Mouse (Mus musculus): Measurements from ENCODE around the gene Chchd10. TPM values are rescaled to one million over a fixed set of nuclear protein-coding genes. Genes with fewer than 3 reads are reported as not detected.
"Not testable (repeated sequence)": the region's sequence is repeated elsewhere in the genome, so short reads cannot be mapped to it uniquely, and the experiment has no call there.

Gene Chchd10
- polyA plus RNA-seq (2012; rRNA removed): 567 and 609 TPM in 2 replicates

GRCm38 (mm10) chr10:75932891-75933290 lies at the start of gene Chchd10:
Chchd10 (plus strand) TSS chr10:75933130.
- DNase-seq: no peak
- TF ChIP-seq CTCF (IDR thresholded peaks at IDR 0.05; ENCODE audit: borderline replicate concordance, insufficient read depth, low read depth, low read length) (no peak), POLR2A (IDR thresholded peaks at IDR 0.05; ENCODE audit: borderline replicate concordance, insufficient read depth, low read length) (no peak)
- no peak within 1 kb of the TSS for H3K27ac ChIP-seq (ENCODE audit: insufficient read depth, low read length)
- peaks cover 7% of the 10 kb centered on the region for H3K4me1 ChIP-seq (ENCODE audit: control insufficient read depth, insufficient read depth, low read length)
- H3K27me3 ChIP-seq (ENCODE audit: control insufficient read depth, insufficient read depth, low read length): no peaks in the 10 kb centered on the region
- WGBS: 61% methylated on average over 6 of the region's 6 CpGs
- H3K4me3 ChIP-seq (replicated peaks; ENCODE audit: insufficient read depth, low read depth, low read length): peak within 1 kb of the TSS; percentile 50

- Histone ChIP-seq H3K4me1 (ENCODE audit: control insufficient read depth, insufficient read depth, low read length) (no peaks in the 10 kb centered on the region), H3K4me3 (replicated peaks; ENCODE audit: insufficient read depth, low read depth, low read length) (peak overlapping the region; percentile 33), H3K27me3 (ENCODE audit: control insufficient read depth, insufficient read depth, low read length) (no peaks in the 10 kb centered on the region), H3K27ac (ENCODE audit: insufficient read depth, low read length) (no peak overlapping the region)
- TF ChIP-seq CTCF (IDR thresholded peaks at IDR 0.05; ENCODE audit: borderline replicate concordance, insufficient read depth, low read depth, low read length) (peak; percentile 59; the same call in 1 of the 2 replicates), POLR2A (IDR thresholded peaks at IDR 0.05; ENCODE audit: borderline replicate concordance, insufficient read depth, low read length) (no peak)
- DNase-seq: peak; percentile 78 to 82
- 2% methylated on average over 10 of the region's 10 CpGs for WGBS
Measured at GRCm38 (mm10) chr10:75883232-75883552, 49.7 kb upstream of the Chchd10 start.

- no peak for DNase-seq
- 92% methylated on average over 8 of the region's 8 CpGs for WGBS
- TF ChIP-seq POLR2A (IDR thresholded peaks at IDR 0.05; ENCODE audit: borderline replicate concordance, insufficient read depth, low read length) (no peak), CTCF (IDR thresholded peaks at IDR 0.05; ENCODE audit: borderline replicate concordance, insufficient read depth, low read depth, low read length) (no peak)
Measured at GRCm38 (mm10) chr10:75884742-75885141, 48.2 kb upstream of the Chchd10 start.

GRCm38 (mm10) chr10:75887504-75887903 lies 45.4 kb upstream of the Chchd10 start:
- not testable (repeated sequence) for H3K27me3 ChIP-seq (ENCODE audit: control insufficient read depth, insufficient read depth, low read length); DNase-seq; H3K4me3 ChIP-seq (replicated peaks; ENCODE audit: insufficient read depth, low read depth, low read length); H3K4me1 ChIP-seq (ENCODE audit: control insufficient read depth, insufficient read depth, low read length); H3K27ac ChIP-seq (ENCODE audit: insufficient read depth, low read length)
- 90% methylated on average over 5 of the region's 5 CpGs for WGBS

More at GRCm38 (mm10) chr10:75884742-75885141, 48.2 kb upstream of the Chchd10 start:
- Histone ChIP-seq H3K27me3 (ENCODE audit: control insufficient read depth, insufficient read depth, low read length) (no peaks in the 10 kb centered on the region), H3K4me3 (replicated peaks; ENCODE audit: insufficient read depth, low read depth, low read length) (no peak overlapping the region), H3K27ac (ENCODE audit: insufficient read depth, low read length) (no peak overlapping the region), H3K4me1 (ENCODE audit: control insufficient read depth, insufficient read depth, low read length) (no peaks in the 10 kb centered on the region; the same call in 1 of the 2 replicates)

DNA sequence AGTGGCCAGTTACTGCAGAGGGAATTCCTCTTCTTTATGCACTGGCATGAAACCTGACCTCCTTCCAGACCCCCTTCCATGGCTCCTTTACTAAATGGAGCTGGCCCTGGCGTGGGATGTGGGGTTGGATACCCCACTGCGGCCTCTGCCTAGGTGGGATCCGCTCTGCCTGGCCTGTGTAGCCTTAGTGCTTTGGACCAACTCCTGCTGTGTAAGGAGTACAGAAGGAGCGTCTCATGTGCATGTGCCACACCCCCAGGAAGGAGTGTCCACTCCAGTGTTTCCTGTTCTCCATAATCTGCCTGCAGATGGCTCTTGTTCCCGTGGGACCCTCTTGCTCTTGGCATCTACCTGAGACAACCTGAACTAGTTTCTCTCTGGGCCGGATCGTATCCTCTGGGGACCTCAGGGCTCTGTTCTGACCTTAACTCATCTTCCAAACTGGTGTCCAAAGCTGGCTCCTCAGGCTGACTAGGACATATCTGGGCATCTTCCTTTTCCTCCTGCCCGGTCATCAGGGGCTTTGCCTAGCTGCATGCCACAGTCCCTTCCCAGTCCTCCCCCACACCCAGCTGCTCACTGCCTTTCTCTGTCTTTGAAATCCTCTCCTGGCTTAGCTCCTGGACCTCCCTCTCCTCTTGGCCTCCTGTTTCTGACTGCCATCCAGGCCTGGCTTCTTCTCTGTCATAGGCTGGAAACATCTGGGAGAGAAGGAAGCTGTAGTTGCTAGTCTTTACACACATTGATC lies 43.4 kb upstream of the Chchd10 start:
- Histone ChIP-seq H3K27me3 (ENCODE audit: control insufficient read depth, insufficient read depth, low read length) (no peaks in the 10 kb centered on the region), H3K27ac (ENCODE audit: insufficient read depth, low read length) (no peak overlapping the region), H3K4me1 (ENCODE audit: control insufficient read depth, insufficient read depth, low read length) (no peaks in the 10 kb centered on the region; the same call in 1 of the 2 replicates), H3K4me3 (replicated peaks; ENCODE audit: insufficient read depth, low read depth, low read length) (no peak overlapping the region)
- 32% methylated on average over 8 of the region's 8 CpGs for WGBS
- TF ChIP-seq CTCF (IDR thresholded peaks at IDR 0.05; ENCODE audit: borderline replicate concordance, insufficient read depth, low read depth, low read length) (no peak), POLR2A (IDR thresholded peaks at IDR 0.05; ENCODE audit: borderline replicate concordance, insufficient read depth, low read length) (no peak)
- DNase-seq: no peak

DNA sequence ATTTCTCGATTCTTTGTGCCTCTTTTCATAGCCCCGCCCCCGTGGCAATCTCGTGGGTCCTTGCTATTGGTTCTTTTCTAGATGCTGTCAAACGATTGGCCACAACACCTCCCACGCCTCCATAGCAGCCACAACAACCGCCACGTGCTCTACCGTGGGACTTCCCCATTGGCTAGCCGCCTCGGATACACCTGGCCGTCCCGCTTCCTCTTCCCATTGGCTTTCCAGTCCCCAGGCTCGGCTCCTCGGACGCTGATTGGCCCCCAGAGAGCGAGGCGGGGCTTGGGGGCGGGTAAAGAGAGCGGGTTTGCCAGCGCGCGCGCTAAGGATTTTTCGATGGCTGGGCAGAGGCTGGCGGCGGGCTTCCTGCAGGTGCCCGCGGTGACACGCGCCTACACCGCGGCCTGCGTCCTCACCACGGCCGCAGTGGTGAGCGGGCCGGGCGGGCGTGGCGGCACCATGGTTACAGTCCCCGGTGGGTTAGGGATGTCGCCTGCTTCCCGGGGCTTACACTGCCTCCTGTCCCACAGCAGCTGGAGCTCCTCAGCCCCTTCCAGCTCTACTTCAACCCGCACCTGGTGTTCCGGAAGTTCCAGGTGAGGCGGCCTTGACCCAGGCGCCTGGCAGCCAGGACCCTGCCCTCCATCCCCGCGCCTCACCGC lies 39.7 kb upstream of the Chchd10 start, which contains the start of gene Derl3:
TSS of gene Derl3 (plus strand) at position 325 of the 662 bp plus-strand sequence.
- Histone ChIP-seq H3K27ac (ENCODE audit: insufficient read depth, low read length) (no peak within 1 kb of the TSS), H3K4me1 (ENCODE audit: control insufficient read depth, insufficient read depth, low read length) (peaks cover 5% of the 10 kb centered on the region), H3K4me3 (replicated peaks; ENCODE audit: insufficient read depth, low read depth, low read length) (peak within 1 kb of the TSS; percentile 71), H3K27me3 (ENCODE audit: control insufficient read depth, insufficient read depth, low read length) (no peaks in the 10 kb centered on the region)
- peak; percentile 96 to 99 for DNase-seq
- WGBS: under 1% methylated on average over 51 of the region's 51 CpGs
- TF ChIP-seq CTCF (IDR thresholded peaks at IDR 0.05; ENCODE audit: borderline replicate concordance, insufficient read depth, low read depth, low read length) (no peak), POLR2A (IDR thresholded peaks at IDR 0.05; ENCODE audit: borderline replicate concordance, insufficient read depth, low read length) (no peak)

- TF ChIP-seq CTCF (IDR thresholded peaks at IDR 0.05; ENCODE audit: borderline replicate concordance, insufficient read depth, low read depth, low read length) (no peak), POLR2A (IDR thresholded peaks at IDR 0.05; ENCODE audit: borderline replicate concordance, insufficient read depth, low read length) (no peak)
- no peak overlapping the region for H3K4me3 ChIP-seq (replicated peaks; ENCODE audit: insufficient read depth, low read depth, low read length)
- DNase-seq: no peak
- WGBS: 77% methylated on average over 6 of the region's 6 CpGs
- peaks cover 8% of the 10 kb centered on the region for H3K4me1 ChIP-seq (ENCODE audit: control insufficient read depth, insufficient read depth, low read length)
- H3K27ac ChIP-seq (ENCODE audit: insufficient read depth, low read length): no peak overlapping the region
- H3K27me3 ChIP-seq (ENCODE audit: control insufficient read depth, insufficient read depth, low read length): no peaks in the 10 kb centered on the region
Measured at GRCm38 (mm10) chr10:75894601-75895000, 38.3 kb upstream of the Chchd10 start.

DNA sequence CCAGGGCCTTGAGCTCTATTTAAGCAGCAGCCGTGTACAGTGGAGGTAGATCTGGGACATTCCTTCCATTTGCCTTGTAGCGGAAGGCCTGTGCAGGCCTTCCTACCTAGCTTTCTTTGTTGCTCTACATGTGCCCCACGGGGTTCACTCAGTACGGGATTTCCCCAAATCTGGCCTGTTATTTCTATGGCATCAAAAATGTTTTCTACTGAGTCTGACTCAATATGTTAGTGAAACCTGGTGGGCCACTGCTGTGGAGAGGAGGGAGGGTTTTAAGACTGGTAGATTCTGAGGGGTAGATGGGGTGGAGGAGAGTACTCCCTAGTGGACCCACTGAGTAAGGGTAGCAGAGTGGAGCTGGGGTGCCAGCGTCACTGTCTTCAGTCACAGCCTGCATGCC lies 37.2 kb upstream of the Chchd10 start:
- TF ChIP-seq POLR2A (IDR thresholded peaks at IDR 0.05; ENCODE audit: borderline replicate concordance, insufficient read depth, low read length) (no peak), CTCF (IDR thresholded peaks at IDR 0.05; ENCODE audit: borderline replicate concordance, insufficient read depth, low read depth, low read length) (no peak)
- no peak for DNase-seq
- WGBS: 93% methylated on average over 5 of the region's 5 CpGs
- H3K4me1 ChIP-seq (ENCODE audit: control insufficient read depth, insufficient read depth, low read length): peaks cover 8% of the 10 kb centered on the region
- H3K27me3 ChIP-seq (ENCODE audit: control insufficient read depth, insufficient read depth, low read length): no peaks in the 10 kb centered on the region
- H3K4me3 ChIP-seq (replicated peaks; ENCODE audit: insufficient read depth, low read depth, low read length): no peak overlapping the region
- no peak overlapping the region for H3K27ac ChIP-seq (ENCODE audit: insufficient read depth, low read length)

All from cerebellum, adult 2 months (tissue).